Mouse (Mus musculus): Measurements from ENCODE around the gene Vegfa. TPM values are rescaled to one million over a fixed set of nuclear protein-coding genes. Genes with fewer than 3 reads are reported as not detected.

The Vegfa gene
- 429 and 459 TPM in 2 replicates for total RNA-seq (2021)
- long read RNA-seq, transcript Vegfa-202 (7 exons, 3,451 nt), result major isoform, 94 of 368 reads
- long read RNA-seq, transcript Vegfa-205 (4 exons, 874 nt), result minor isoform, 12 of 368 reads
- long read RNA-seq, transcript Vegfa-201 (6 exons, 2,765 nt), result minor isoform, 67 of 368 reads
- long read RNA-seq, transcript Vegfa-207 (8 exons, 1,973 nt), result minor isoform, 38 of 368 reads
- long read RNA-seq, partial matches to known transcripts, result 17 of 368 reads
- long read RNA-seq, other reads (novel, unspliced or antisense), result 127 of 368 reads

DNA sequence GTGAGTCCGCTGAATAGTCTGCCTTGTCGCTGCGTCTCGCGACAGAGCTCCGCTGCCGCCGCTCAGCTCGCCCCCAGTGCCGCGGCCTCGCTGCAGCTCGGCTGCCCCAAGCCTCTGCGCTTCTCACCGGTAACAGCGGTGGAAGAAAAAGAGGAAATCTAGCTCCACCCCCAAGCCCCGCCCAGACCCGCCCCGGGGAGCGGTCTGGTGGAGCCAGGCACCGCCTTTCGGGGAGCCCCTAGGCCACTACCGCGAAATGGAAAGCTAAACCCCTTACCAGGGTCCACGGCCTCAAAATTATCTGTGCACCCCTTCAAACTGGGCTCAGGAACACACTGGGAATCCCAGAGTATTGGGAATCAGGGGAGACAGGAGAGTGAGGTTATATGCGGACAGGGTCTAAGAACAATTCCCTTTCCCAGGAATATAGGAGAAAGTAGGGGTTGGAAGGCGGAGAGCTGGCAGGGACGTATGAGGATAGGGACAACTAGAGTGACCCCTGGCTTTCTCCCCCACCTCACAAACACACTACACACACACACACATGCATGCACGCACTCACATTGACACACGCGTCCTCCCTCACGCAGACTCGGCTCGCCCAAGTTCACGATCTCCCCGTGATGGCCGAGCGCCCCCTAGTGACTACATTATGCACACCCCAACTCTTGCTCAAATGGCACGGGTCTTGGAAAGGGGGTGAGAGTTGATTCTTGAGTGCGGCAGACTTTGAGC is at the start of gene Vegfa:
Vegfa (minus strand) TSS at position 113 of the 735 bp plus-strand sequence.
- peak; percentile 93 for DNase-seq

DNA sequence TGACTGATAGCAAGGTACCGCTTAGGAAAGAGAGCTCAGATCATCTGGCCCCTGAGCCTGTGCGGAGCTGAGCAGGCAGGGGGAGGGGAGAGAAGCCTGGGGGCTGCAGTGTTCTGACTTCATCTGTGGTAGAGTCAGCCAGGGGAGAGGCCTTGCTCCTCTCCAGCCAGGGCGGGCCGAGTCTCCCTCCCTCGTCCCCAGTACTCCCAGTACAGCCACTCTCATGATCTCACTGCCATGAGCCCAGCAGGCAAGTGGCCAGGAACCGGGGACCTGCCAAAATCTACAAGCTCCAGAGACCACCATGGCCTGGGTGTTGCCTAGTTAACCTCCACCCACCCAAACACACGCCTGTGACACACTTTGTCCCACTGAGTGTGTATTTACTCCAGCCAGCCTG is 49.5 kb upstream of the Vegfa start:
- no peak for DNase-seq

DNA sequence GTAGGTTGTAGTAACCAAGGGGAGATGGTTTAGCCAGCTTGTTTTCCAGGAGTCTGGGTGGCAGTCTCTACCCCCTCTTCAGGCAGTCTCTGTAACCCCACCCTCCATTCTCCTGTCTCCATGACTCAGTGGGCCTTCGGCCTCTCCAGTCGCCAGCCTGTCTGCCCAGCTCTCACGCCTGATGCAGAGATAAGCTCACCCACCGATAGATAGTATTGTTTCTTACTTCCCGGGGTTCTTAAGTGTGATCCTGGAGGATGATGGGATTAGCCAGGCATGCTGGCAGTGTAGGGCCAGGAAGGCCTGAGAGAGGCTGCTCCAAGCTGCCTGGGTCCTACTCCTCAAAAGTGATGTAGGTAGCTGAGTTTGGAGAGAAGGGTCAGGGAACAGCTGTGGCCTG is 48.9 kb upstream of the Vegfa start:
- no peak for DNase-seq

DNA sequence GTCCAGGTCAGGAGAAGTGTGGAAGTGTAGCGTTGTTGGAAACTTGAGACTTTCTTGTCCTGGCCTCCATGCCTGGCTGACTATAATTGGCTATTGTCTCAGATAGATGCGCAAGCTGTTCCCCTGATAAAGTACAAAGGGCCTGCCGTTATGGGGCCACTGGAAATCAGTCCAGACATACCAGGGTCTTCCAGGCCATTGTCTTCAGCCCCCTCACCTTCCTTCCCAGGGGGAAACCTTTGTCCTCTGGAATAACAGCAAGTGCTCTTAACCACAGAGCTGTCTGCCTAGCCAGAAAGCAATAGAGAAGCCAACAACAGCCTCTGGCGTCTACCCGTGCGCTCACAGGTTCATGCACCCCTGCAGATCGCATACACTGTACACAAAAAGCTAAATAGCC is 48.2 kb upstream of the Vegfa start:
- no peak for DNase-seq

DNA sequence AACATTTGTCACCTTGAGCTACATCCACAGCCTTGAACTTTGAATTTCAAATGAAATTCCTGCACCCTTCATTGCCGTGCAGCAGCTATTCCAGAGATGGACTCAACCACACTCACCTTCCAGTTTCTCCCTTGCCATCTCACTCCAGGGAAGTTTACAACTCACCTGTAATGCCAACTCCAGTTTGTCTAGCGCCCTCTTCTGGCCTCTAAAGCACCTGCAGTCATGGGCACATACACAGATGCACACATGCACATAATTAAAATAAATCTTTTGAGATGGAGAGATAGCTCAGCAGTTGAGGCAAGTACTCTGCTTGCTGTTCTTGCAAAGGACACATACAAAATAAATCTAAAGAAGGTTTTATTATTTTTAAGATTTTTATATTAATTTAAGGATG is 46.9 kb upstream of the Vegfa start:
- DNase-seq, result no peak

DNA sequence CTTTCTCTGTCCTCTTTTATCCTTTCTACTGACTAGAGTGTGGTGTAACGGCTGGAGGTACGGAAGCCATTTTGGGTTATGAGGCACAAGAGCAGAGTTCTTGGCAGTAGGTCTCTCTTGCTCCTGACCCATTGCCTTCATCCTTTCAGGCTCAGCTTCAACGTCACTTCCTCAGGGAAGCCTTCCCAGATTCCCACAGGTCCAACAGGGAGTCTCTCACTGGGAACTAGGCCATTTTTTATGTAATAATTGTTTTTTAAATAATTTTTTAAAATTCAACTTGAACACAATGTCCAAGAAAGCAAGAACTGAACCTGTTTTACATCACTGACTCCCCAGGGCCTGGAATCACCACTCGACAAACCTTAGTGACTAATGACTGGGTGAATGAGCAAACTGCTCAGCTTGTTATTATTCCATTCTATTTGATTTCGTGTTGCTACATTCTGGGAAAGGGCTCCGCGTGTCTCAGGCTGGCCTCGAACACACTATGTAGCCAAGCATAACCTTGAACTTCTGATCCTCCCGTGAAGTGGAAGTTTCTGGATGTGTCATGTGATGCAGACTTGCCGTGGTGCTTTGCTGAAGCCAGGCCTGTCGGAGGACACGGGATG is 45.9 kb upstream of the Vegfa start:
- DNase-seq, result no peak

DNA sequence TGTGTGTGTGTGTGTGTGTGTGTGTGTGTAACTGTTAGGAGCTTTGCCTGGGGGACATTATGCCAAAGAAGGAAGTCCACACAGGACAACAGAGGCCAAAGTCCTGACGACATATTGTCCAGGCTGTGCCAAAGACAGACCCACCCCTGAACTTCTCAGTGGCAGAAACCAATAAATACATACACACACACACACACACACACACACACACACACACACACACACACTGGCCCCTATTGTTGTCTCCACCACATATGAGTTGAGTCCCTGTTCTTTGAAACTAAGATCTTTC is 44.0 kb upstream of the Vegfa start:
- no peak for DNase-seq

DNA sequence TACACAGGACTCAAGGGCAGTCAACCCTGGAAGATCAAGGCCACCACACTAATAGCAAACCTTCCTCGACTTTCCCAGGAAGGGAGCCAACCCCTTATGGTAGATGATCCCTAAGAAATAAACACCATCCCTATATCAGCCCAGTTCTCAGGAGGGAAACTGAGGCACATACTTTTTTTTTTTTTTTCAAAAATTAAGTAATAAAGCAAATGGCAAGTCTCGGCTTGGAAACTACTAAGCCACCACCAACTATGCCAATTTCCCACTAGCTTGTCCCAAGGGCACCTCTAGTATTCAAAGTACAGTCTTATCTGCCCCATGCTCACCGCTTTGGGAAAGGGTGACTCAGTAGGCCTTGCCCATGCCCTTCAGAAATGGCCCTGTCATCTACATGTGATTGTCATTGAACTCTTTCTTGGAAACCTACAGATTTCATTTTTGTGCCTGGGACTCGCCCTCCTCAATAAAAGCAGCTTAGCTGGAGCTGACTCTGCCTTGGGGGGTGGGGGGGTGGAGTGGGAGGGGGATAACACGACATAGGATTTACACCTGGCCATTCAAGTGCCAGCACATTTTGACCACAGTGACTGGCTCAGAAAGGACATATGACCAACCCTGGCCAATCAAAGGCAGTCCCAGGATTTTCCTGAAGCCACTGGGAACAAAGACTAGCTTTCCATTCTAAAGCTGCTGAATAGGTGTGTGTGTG is 43.5 kb upstream of the Vegfa start:
- DNase-seq, result peak; percentile 32

DNA sequence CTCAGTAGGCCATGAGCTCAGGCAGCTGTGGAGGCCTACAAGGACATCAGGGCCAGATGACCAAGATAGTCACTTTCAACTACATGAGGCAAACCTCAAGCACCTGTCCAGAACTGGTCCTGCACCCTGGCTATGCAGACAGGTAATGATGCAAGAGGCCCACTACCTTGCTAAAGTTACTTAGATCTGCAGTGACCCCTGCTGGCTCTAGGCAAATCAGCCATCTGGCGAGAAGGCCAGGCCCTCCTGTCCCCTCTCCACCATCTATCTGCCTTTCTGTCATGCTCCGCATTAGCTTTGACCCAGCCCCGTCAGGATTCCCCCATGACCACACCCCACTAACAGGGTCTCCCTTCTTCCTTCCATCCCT is 42.9 kb upstream of the Vegfa start:
- peak; percentile 30 for DNase-seq

DNA sequence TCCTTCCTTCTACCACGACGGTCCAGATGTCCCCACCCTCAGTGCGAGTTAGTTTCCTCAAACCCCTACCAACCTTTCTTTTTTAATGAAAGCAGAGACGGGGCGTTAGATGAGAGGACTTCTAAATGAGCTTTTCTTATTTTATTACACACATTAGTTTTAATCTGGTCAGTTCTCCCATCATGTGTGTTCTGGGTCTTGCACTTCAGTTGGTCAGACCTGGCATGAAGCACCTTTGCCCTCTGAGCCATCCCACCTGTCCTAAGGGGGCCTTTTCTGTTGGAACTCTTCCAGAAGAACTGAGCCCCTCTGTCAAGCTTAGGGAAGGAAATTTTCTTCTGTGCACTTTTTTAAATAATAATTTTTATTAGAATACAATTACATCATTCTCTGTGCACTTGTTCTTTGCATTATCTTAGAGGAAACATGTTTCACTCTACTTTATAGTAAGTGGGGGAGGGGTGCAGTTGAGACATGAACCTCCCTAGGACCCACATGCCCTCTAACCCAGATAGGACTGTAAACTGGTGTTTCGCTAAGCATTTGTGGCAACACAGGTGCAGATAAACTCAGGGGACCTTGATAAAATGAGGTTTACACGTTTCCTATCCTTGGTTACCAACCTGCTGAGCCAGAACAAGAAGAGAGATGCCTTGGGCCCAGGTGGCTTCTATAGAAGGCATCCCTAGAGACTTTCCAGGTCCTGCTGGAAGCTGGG is 42.4 kb upstream of the Vegfa start:
- no peak for DNase-seq

DNA sequence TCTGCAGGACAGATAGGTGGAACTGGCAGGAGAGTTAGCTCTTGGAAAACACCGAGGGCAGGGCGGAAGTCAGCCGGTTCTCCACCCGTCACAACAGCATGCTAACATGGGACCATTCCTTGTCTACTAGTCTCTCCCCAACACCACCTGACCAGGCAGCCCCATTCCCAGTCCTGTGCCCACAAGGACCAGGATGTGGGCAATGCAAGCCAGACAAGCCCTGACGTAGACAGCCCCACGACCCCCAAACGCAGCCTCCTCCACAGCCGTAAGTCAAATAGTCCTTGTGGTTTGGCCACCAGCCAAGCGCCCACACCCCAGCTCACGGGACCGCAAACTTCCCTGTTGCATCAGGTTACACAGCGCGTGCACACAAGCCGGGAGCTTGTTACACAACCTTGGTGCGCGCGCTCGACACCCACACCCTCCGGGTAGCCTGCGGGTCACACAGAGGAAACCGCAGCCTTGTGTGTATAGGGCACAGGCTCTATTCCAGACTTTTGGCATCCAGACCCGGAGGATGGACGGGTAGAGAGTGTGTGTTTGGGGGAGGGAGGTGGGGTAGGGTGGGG is 41.6 kb upstream of the Vegfa start:
- peak; percentile 73 for DNase-seq

DNA sequence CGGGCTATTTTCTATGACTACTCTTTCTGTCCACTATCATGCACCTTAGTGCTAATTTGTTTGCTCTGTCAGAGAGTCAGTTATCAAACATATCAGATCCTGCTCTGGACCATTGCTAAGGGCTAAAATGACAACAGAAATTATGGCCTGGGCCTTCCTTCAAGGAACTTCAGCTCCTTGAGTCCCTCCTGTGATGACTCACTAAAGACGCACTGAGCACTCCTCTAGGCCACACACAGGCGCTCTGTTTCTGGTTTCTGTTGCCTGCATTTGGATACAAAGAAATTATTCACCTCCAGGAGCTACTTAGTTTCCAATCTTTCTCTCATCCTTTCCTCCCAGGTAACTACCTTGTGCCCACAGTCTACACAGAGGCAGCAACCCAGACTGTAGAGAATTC is 39.4 kb upstream of the Vegfa start:
- DNase-seq, result no peak

DNA sequence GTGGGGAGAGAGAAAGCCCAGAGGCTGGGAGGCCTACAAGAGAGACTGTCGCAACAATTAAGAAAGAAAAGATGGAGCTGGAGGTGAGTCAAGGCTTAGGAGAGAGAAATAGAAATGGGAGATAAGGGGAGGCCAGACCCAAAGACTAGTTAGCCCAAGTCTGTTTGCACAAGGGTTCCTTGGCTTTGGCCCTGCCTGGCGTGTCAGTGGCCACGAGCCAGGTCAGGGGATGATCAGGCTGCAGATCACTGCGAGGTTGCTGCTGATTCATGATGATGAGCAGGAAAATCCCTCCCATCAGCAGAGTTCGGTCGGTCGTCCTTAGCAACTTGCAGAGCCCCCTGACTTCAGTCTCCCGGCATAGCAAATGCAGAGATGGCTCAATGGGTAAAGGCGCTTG is 37.9 kb upstream of the Vegfa start:
- DNase-seq, result peak; percentile 64

DNA sequence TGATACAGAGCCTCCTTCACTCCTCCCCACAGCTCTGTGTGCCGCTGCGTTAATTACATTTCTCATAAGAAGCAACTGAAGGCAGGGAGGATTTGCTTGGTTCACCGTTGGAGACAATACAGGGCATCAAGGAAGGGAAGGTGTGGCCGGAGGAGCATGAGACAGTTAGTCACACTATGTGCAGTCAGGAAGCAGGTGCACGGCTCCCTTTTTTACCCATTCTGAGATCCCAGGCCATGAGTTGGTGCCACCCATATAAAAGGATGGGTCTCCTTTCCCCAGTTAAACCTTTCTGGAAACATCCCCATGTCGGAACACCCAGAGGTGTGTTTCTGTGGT is 31.8 kb upstream of the Vegfa start:
- DNase-seq, result no peak

DNA sequence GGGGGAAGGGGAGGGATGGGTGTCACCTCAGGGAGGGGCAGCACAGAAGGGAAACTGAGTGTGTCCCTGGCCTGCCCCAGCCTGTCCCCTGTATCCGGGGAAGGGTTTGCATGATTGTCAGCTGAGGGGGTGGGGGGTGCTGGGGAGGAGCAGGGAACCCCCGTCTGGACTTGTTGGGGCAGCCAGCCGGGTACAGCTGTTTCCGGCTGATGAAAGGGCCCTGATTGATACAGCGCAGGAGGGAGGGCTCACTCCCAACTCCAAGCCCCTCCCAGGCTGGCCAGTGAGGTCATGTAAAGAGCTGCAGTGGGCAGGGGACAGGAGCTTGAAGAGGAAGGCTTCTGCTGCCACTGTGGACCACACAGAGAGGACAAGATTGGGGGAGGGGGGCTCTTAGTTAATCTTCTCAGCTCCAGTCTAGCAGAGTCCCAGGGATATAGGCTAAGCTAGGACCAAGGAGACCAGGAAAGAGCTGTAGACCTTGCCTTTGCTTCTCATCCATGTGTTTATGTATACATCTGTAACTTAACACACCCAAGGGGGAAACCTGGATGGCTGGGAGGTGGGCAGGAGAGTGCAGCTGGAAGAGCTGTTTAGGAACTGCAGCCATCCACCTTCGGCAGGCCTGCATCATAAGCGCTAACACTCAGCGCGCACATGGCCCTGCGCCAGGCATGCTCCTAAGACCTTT is 31.3 kb upstream of the Vegfa start:
- DNase-seq, result no peak

DNA sequence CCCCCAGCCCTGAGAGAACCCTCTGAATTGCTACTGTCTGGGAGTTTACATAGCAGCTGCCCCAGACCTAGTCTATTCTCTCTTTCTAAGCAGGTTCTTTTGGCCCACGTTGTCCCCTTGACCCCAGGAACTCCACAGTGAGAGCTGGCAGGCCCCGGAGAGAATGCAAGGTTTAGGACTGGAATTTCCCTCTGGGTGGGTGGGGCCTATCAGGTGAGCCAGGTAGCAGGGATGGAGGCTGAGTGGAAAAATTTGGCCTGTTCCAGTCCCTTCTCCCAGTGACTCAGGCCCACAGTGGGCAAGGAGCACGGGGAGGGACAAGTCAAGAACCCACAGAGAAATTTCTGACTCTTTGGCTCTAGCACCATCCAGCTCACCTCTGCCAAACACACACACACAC is 28.1 kb upstream of the Vegfa start:
- DNase-seq, result no peak

DNA sequence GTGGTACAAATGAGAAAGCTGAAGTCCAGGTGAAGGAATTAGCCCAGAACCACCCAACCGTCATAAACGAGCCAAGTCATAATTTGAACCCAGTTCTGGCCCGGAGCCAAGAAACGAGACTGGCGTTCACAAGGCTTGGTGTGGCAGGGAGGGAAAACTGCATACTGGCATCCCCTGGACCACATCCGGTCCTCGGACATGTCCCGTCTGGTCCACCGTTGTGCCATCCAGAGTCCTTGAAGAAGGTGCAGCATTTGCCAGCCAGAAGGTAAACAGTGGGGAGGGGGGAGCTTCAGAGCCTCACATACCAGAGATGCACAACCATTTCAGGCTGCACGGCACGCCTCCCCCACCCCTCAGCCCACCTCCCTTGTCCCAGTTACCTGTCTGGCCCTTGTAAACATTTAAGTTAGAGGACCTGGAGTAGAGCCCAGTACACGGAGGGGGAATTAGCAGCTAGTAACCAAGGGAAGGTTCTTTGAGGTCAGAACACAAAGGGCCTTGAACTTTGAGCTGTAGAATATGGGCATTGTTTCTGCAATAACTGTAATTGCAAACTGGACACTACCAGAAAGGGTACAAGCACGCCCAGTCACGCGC is 27.2 kb upstream of the Vegfa start:
- DNase-seq, result peak; percentile 35

DNA sequence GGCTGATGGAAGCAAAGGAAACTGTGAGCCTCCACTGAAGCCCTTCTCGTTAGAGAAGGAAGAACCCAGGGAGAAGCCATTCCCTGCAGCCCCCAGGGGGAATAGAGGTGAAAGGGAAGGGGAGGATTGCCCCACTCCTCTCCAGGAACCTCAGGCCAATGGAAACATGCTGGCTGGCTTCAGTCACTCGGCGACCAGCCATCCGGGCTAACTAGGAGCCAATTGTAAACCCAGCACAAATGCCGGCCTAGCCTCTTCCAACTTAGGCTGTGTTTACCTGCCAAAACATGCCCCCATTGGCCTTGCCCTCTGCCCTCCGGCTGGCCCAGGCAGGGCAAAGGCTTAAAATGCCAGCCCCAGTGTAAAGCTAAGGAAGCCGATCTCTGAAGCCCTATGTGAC is 24.1 kb upstream of the Vegfa start:
- peak; percentile 26 for DNase-seq

DNA sequence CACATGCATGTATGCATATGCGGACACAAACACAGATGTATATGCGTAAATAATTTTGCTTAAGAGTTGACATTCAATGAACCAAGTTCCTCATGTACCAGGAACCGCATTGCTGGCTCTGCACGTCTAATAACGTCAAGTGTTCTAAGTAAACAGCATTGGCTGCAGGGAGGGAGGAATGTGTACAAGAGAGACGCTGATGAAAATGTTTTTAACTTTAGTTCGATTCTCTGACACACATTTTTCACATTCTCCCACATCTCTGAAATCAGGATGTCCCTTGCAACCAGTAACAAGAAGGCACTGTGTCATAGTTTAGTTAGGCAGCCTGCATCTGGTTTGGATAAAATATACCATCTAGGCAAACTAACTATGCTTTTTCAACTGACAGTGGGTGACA is 23.6 kb upstream of the Vegfa start:
- DNase-seq, result no peak

DNA sequence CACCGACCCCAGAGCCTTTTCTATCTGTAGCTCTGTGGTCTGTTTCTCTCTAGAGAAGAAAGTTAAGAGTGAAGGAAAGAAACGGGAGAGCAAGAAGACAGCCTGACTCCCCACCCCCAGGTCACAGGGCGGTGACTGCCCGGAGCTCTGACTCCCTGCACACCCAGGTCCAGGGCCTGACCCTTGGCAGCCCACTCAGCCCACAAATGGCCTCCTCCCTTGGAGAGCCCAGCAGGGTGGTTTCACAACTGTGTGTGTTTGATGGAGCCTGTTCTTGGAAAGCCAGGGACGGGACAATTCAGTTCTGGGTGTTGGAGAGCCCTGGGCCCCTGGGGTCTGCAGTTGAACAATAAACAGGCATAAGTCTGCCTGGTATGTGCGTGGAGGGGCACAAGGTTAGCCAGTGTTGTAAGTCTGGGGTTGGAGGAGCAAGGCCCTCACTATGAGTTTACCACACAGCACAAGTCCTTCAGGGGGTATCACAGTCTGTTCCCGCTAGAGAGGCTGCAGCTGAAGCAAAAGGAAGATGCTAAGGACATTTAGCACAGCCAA is 21.2 kb upstream of the Vegfa start:
- no peak for DNase-seq

DNA sequence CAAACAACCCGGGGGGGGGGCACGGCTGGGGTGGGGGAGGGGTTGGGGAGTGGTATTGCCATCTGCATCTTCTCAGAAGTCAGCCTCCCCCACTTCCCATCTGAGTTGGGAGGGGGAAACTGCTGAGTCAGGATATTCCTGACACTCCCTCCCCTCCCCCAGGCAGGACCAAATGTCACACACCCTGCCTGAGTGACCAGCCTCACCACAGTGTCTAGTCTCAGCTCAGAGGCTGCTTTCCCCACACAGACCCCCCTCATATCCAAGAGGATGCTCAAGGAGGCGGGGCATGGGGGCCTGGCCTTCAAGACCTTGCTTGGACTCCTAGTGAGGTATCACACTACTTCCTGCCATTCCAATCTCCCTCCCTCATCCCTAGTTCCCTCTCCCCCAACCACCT is 20.0 kb upstream of the Vegfa start:
- DNase-seq, result no peak

Measured in adrenal gland, postnatal 25 days (tissue).